8 mouse cellular contexts compared by ENCODE assay signal in the genomic region with DNA sequence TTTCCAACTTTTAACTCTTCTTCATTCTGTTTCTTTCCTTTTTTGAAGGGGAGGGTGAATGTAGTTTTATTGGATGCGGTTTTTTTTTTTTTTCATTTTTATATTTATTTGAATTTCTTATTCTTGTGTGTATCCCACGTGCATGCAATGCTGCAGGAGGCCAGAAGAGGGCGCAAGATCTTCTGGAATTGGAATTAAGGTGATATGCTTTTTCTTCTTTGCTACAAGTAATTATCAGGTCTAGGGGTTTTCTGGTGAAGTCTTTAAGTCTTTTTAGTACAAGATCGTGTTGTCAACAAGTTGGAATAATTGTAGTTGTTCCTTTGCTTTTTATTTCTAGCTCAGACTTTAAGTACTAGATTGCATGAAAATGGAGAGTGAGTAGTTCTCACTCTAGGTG. TPM values are rescaled to one million over a fixed set of nuclear protein-coding genes. Genes with fewer than 3 reads are reported as not detected.
DNase-seq lines count a peak whose midpoint lies in the region; ATAC-seq lines count a peak whose summit lies in the region.

No protein-coding gene starts in this region.

- WGBS in heart, embryonic 11.5 days (ENCODE audit: insufficient replicate concordance) = 18% methylated on average over 4 of the region's 4 CpGs

- H3K4me3 ChIP-seq in heart, embryonic 11.5 days (ENCODE audit: low read depth, low read length) = no peak overlapping the region

- no peak for ATAC-seq in heart, embryonic 11.5 days (replicated peaks; ENCODE audit: insufficient number of reproducible peaks, low FRiP score, low TSS enrichment)
- no peak for ATAC-seq in inflammation-experienced regulatory T-cells, adult 6 months

- H3K27ac ChIP-seq in heart, embryonic 11.5 days (ENCODE audit: low read depth, low read length) = no peak overlapping the region

- H3K9me3 ChIP-seq in heart, embryonic 11.5 days (replicated peaks; ENCODE audit: control insufficient read depth, low read length) = no peaks in the 10 kb centered on the region

- no peaks in the 10 kb centered on the region for H3K27me3 ChIP-seq in heart, embryonic 11.5 days (ENCODE audit: control insufficient read depth, insufficient read depth, low read length)

- no peak overlapping the region for H3K9ac ChIP-seq in heart, embryonic 11.5 days (ENCODE audit: low read depth, low read length)

- H3K4me2 ChIP-seq in heart, embryonic 11.5 days = no peak overlapping the region

- H3K4me1 ChIP-seq in heart, embryonic 11.5 days (ENCODE audit: control insufficient read depth, insufficient read depth, low read length) = 0 out of 2 replicates have a peak, but pooled peaks cover 5% of the 10 kb centered on the region

- H3K36me3 ChIP-seq in heart, embryonic 11.5 days (ENCODE audit: control insufficient read depth, insufficient read depth, low read length) = no peaks in the 10 kb centered on the region

- peak; percentile 37 for DNase-seq in heart, adult 11 months
- DNase-seq in right cerebral cortex, adult 18-20 months = peak; percentile 14
- DNase-seq in right cerebral cortex, postnatal 36 days (ENCODE audit: low spot score in 2 of 2) = no peak
- peak; percentile 42 for DNase-seq in adipocyte (ENCODE audit: low spot score)
- peak; percentile 59 for DNase-seq in induced T-regulatory cell, adult 2 months (ENCODE audit: low read depth)
- DNase-seq in right cerebral cortex, postnatal 10 days (ENCODE audit: low spot score in 2 of 2) = peak; percentile 43 to 60

RNA-seq across cellular contexts. Expression of a gene that starts 39.9 kb away (rescaled TPM):
- 447 and 449 TPM in 2 replicates for polyA plus RNA-seq in heart, embryonic 11.5 days (2014; fragmentation: Nextera tagmentation; extraction: Ambion mirVana)
- polyA plus RNA-seq in inflammation-experienced regulatory T-cells, adult 6 months (2017; shearing (Covaris generic)) = 100 to 1,000 TPM; 239 to 299 (median 256) TPM

Comparison
In these comparisons a context has a peak if more than half of its experiments do, and no peak if none do; other contexts are left out.
1. DNase-seq: peak in heart, adult 11 months (single experiment), right cerebral cortex, adult 18-20 months (single experiment), adipocyte (single experiment), induced T-regulatory cell, adult 2 months (single experiment) and right cerebral cortex, postnatal 10 days (2 of 2); none in right cerebral cortex, postnatal 36 days (0 of 2).